Mouse (Mus musculus): ENCODE measurements around the gene Proser1. TPM values are rescaled to one million over a fixed set of nuclear protein-coding genes. Genes with fewer than 3 reads are reported as not detected.

Gene Proser1
- total and polyA plus RNA-seq, 3 experiments = 2.9 to 22.2 (median 3.9) TPM

DNA sequence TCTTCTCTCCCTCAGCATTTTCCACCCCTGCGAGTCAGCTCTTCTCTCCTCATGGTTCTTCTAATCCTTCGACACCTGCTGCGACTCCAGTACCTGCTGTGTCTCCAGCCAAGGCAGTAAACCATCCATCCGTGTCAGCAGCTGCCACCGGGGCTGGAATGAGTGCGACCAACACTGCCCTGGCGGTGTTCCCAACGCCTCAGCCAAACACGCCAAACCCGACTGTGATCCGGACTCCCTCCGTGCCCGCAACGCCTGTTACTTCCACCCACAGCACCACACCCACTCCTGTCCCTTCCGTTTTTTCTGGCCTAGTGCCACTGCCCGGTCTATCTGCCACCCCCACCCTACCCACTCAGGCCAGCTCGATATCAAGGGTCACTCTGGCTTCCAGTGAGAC, 14.0 kb downstream of the Proser1 start:
- dilution Hi-C loops (cut with MboI; ENCODE audit: extremely low pct_ligation_motif_present, extremely low pct_unique_long_range_greater_than_20kb, low sequenced_read_pairs) = no loop called here
- H3K79me2 ChIP-seq (replicated peaks; ENCODE audit: control insufficient read depth, extremely low read depth, insufficient read depth, poor library complexity, severe bottlenecking) = no peaks in the 10 kb centered on the region
- no peak for TF ChIP-seq ZKSCAN1 (IDR thresholded peaks at IDR 0.05; ENCODE audit: borderline replicate concordance, low read depth, low read length)
- no peak for TF ChIP-seq MAZ (IDR thresholded peaks at IDR 0.05; ENCODE audit: low read depth, low read length)
- TF ChIP-seq TCF12 (IDR thresholded peaks at IDR 0.05; ENCODE audit: low read depth, low read length) = no peak
- no peak for TF ChIP-seq JUN (IDR thresholded peaks at IDR 0.05; ENCODE audit: insufficient read depth, low read depth, low read length)
- TF ChIP-seq POLR2AphosphoS2 (IDR thresholded peaks at IDR 0.05; ENCODE audit: low read depth, low read length) = no peak
- TF ChIP-seq PAX5 (IDR thresholded peaks at IDR 0.05; ENCODE audit: low read length) = no peak
- TF ChIP-seq ETS1 (conservative IDR thresholded peaks at IDR 0.05; ENCODE audit: low read depth, low read length) = no peak
- DNase-seq (ENCODE audit: extremely low read depth) = no peak
- peaks cover 68 to 93% of the 10 kb centered on the region in 2 experiments for H3K36me3 ChIP-seq (replicated peaks in 1 of 2; ENCODE audit: control insufficient read depth in 1 of 2, insufficient read depth in 1 of 2, low read length in 1 of 2)
- no peaks in the 10 kb centered on the region for H3K4me1 ChIP-seq (ENCODE audit: control insufficient read depth in 1 of 2, insufficient read depth in 2 of 2)
- H3K9ac ChIP-seq (ENCODE audit: insufficient read depth, low read depth) = no peak overlapping the region
- no peaks in the 10 kb centered on the region for H3K9me3 ChIP-seq (replicated peaks; ENCODE audit: low read length)
- H3K27ac ChIP-seq (ENCODE audit: insufficient read depth, low read depth) = no peak overlapping the region
- in situ Hi-C loops (cut with MboI; ENCODE audit: low pct_ligation_motif_present, low pct_unique_long_range_greater_than_20kb, low sequenced_read_pairs) = no loop called here
- no peak overlapping the region for H3K4me2 ChIP-seq (ENCODE audit: insufficient read depth, low read depth, poor library complexity, severe bottlenecking)
- no peaks in the 10 kb centered on the region for H3K27me3 ChIP-seq (replicated peaks)
- H3K4me3 ChIP-seq (replicated peaks in 1 of 3; ENCODE audit: low read depth in 2 of 3, low read length in 2 of 3, poor library complexity in 1 of 3) = no peak overlapping the region

DNA sequence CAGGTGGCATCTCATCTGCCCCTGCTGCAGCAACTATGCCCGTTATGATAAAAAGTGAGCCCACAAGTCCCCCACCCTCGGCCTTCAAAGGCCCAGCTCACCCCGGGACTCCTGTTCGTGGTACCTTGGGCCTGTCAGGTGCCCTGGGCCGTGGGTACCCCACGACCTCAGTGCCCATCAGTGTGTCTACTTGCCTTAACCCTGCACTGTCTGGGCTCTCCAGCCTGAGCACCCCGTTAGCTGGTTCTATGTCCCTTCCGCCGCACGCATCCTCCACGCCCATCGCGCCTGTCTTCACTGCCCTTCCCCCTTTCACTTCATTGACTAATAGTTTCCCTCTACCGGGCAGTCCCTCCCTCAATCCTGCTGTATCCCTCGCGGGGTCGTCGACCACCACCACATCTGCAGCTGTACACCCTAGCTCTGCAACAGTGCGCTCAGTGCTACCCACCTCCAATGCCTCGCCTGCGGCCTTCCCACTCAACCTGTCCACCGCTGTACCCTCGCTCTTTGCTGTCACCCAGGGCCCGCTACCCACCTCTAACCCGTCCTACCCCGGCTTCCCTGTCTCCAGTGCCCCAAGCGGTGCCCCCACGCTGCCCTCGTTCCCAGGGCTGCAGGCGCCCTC, 15.1 kb downstream of the Proser1 start:
- peaks cover 60 to 84% of the 10 kb centered on the region in 2 experiments for H3K36me3 ChIP-seq (replicated peaks in 1 of 2; ENCODE audit: control insufficient read depth in 1 of 2, insufficient read depth in 1 of 2, low read length in 1 of 2)
- dilution Hi-C loops (cut with MboI; ENCODE audit: extremely low pct_ligation_motif_present, extremely low pct_unique_long_range_greater_than_20kb, low sequenced_read_pairs) (no loop called here), in situ Hi-C loops (cut with MboI; ENCODE audit: low pct_ligation_motif_present, low pct_unique_long_range_greater_than_20kb, low sequenced_read_pairs) (no loop called here)
- H3K9ac ChIP-seq (ENCODE audit: insufficient read depth, low read depth) = no peak overlapping the region
- no peaks in the 10 kb centered on the region for H3K27me3 ChIP-seq (replicated peaks)
- no peaks in the 10 kb centered on the region for H3K9me3 ChIP-seq (replicated peaks; ENCODE audit: low read length)
- no peak overlapping the region for H3K4me3 ChIP-seq (replicated peaks in 1 of 3; ENCODE audit: low read depth in 2 of 3, low read length in 2 of 3, poor library complexity in 1 of 3)
- DNase-seq (ENCODE audit: extremely low read depth) = no peak
- peaks cover 0 to 4% of the 10 kb centered on the region in 2 experiments; a peak in 3 of 4 replicates for H3K4me1 ChIP-seq (ENCODE audit: control insufficient read depth in 1 of 2, insufficient read depth in 2 of 2)
- TF ChIP-seq POLR2A (IDR thresholded peaks at IDR 0.05; ENCODE audit: low read depth, low read length) = no peak
- TF ChIP-seq MXI1 (IDR thresholded peaks at IDR 0.05; ENCODE audit: low read depth, low read length) = no peak
- no peak for TF ChIP-seq NELFE (IDR thresholded peaks at IDR 0.05; ENCODE audit: low read depth, low read length)
- TF ChIP-seq BHLHE40 (IDR thresholded peaks at IDR 0.05; ENCODE audit: low read depth, low read length) = no peak
- no peak for TF ChIP-seq TBP (conservative IDR thresholded peaks at IDR 0.05; ENCODE audit: low read depth, low read length)
- no peak for TF ChIP-seq MAX (IDR thresholded peaks at IDR 0.05; ENCODE audit: low read length)
- no peak for TF ChIP-seq GABPA (IDR thresholded peaks at IDR 0.05; ENCODE audit: insufficient replicate concordance, low read depth, low read length)
- TF ChIP-seq RAD21 (IDR thresholded peaks at IDR 0.05; ENCODE audit: low read depth, low read length) = no peak
- TF ChIP-seq CTCF (conservative IDR thresholded peaks at IDR 0.05 in 1 of 2, IDR thresholded peaks at IDR 0.05 in 1 of 2; ENCODE audit: low read depth in 2 of 2, low read length in 2 of 2) = no peak
- TF ChIP-seq IRF4 (IDR thresholded peaks at IDR 0.05; ENCODE audit: low read depth, low read length) = no peak
- no peak for TF ChIP-seq MYC (IDR thresholded peaks at IDR 0.05; ENCODE audit: low read depth, low read length)
- TF ChIP-seq MAFK (IDR thresholded peaks at IDR 0.05; ENCODE audit: insufficient replicate concordance, low read length) = no peak
- no peak for TF ChIP-seq ZKSCAN1 (IDR thresholded peaks at IDR 0.05; ENCODE audit: borderline replicate concordance, low read depth, low read length)
- TF ChIP-seq ZC3H11A (IDR thresholded peaks at IDR 0.05; ENCODE audit: low read depth, low read length) = no peak
- TF ChIP-seq SMC3 (IDR thresholded peaks at IDR 0.05; ENCODE audit: low read depth, low read length) = no peak
- no peak for TF ChIP-seq JUND (conservative IDR thresholded peaks at IDR 0.05; ENCODE audit: low read depth, low read length)
- TF ChIP-seq JUN (IDR thresholded peaks at IDR 0.05; ENCODE audit: insufficient read depth, low read depth, low read length) = no peak
- no peak for TF ChIP-seq UBTF (IDR thresholded peaks at IDR 0.05; ENCODE audit: low read depth, low read length)
- no peak for TF ChIP-seq USF2 (conservative IDR thresholded peaks at IDR 0.05; ENCODE audit: low read depth, low read length)
- TF ChIP-seq PAX5 (IDR thresholded peaks at IDR 0.05; ENCODE audit: low read length) = no peak
- H3K4me2 ChIP-seq (ENCODE audit: insufficient read depth, low read depth, poor library complexity, severe bottlenecking) = no peak overlapping the region
- no peaks in the 10 kb centered on the region for H3K79me2 ChIP-seq (replicated peaks; ENCODE audit: control insufficient read depth, extremely low read depth, insufficient read depth, poor library complexity, severe bottlenecking)
- H3K27ac ChIP-seq (ENCODE audit: insufficient read depth, low read depth) = no peak overlapping the region
